Mouse (Mus musculus): ENCODE measurements around the gene Robo4.
A peak's percentile ranks its signal among the peaks of the same experiment; 100 is the strongest.

Gene Robo4

GRCm38 (mm10) chr9:37454011-37454492 is 52.4 kb downstream of the Robo4 start:
- DNase-seq (ENCODE audit: low read depth, low spot score), result peak; percentile 63

DNA sequence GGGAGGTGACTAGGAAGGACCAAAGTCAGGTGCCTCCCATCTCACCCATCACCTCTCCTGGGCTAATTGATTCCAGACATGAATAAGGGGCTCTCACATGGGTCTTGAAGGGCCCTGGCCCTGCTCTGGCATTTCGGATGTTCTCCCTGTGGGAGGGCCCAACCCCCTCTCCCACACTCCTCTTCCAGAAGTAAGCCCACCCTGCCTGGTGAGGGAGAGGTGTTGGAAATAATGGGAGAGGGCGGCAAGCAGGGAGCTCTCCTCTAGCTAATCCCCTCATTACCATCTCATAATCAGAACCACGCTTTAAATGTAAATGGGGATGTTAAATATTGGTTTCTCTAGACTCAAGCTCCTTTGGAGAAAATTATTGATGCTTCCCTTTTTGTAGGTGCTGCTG is 53.3 kb downstream of the Robo4 start:
- DNase-seq (ENCODE audit: low read depth, low spot score), result no peak

DNA sequence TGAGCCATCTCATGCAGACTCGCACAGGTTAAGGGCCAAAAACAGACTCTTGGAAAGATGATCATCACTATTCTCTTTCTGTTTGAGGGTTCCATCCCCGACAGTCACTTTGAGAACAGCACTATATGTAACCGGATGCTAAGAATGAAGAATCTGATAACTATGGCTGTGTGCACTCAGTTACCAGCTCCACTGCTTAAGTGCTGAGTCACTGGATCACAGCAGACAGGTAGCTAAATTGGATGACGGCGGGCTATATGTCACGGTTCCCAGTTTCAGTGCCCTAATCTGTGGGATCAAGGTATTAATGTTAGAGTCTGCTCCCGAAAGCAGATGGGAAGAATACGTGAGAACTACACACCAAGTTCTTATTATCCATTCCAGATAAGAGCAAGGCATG is 54.2 kb downstream of the Robo4 start:
- no peak for DNase-seq (ENCODE audit: low read depth, low spot score)

DNA sequence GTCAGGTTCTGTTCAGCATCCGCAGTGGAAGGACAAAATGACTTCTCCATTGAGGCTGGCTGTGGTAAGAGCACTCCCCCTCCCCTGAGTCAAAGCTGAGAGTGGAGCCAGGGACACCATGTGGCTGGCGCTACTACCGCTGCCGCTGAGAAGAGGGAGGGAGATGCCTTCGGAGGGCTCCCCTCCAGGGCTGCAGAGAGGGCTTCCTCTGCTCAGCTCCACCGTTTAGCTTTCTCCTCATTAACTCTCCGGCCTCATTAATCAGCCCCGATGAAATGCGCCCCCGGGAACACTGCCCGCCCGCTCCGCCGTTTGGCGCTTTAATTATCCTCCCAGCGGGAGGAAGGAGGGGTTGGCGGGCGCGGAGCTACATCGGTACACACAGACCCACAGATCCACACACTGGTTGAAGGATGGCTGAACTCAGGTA is 54.8 kb downstream of the Robo4 start:
- peak; percentile 51 for DNase-seq (ENCODE audit: low read depth, low spot score)

GRCm38 (mm10) chr9:37457151-37457550 is 55.5 kb downstream of the Robo4 start:
- no peak for DNase-seq (ENCODE audit: low read depth, low spot score)

- no peak for DNase-seq (ENCODE audit: low read depth, low spot score)
Observed at GRCm38 (mm10) chr9:37459665-37460042, 58.0 kb downstream of the Robo4 start.

DNA sequence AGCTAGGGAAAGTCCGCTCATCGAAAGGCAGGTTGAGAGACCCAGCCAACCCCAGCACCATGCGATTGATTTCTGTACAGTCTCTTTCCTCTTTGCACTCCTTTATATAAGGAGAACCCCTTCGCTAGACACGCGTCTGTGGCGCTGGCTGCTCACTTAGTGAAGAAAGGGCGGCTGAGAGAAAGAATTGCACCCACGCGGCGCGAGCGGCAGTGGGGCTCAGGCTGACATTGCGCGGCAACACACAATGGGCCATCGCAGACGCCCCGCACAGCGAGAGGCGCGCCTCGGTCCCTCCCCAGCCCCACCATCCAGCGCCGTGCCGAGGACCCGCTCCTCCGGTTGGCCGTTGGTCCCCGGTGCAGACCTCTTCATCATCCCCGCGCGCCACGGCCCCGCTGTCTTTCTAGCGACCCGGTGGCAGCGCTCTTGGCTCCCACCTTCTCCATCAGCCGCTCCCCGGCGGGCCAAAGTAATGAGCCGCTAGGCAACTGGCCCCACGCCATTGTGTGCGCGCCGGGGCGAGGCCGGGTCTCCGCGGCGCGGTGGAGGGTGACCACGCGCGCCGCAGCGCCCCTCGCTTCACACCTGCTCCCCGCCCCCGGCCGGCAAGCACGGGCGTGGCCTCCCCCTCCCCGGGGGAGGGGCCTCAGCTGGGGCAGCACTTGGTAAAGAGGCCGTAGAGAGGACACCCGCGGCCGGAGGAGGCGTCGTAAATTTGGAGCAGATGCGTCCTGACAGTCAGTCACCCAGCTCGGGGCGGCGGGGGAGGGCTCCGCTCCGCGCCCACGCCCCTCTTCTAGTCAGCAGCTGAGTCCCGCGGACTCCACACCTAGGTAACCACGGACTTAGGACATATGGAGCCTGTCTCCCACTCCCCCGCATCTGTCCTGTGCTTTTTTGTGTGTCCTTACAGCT is 58.6 kb downstream of the Robo4 start:
- peak; percentile 73 for DNase-seq (ENCODE audit: low read depth, low spot score)

DNA sequence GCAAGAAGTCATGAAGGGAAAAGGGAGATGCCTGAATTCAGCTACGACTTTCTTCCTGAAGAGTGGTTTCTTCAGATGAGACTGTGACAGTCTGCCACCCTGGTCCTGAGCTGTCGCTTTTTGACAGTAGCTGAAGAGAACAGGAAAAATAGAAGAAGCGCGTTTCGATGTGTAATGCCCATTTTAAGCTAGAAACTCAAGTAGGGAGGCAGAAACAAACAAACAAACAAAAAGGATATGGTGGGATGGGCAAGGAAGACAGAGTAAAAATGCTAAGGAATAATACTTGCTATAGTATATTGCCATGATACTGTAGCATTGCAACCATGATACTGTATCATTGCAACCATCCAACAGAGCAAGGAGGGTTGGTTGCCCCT is 59.3 kb downstream of the Robo4 start:
- no peak for DNase-seq (ENCODE audit: low read depth, low spot score)

- DNase-seq (ENCODE audit: low read depth, low spot score), result no peak
Observed at GRCm38 (mm10) chr9:37461571-37461970, 59.9 kb downstream of the Robo4 start.

- peak; percentile 52 for DNase-seq (ENCODE audit: low read depth, low spot score)
Observed at GRCm38 (mm10) chr9:37462764-37463163, 61.1 kb downstream of the Robo4 start.
